Mouse (Mus musculus): ENCODE data around the gene Ttyh3. TPM values are rescaled to one million over a fixed set of nuclear protein-coding genes. Genes with fewer than 3 reads are reported as not detected.
"Not testable (repeated sequence)": the region's sequence is repeated elsewhere in the genome, so short reads cannot be mapped to it uniquely, and the experiment has no call there.

Gene Ttyh3
- polyA plus RNA-seq, 1 experiment from 2014 or later = 5.2 TPM

DNA sequence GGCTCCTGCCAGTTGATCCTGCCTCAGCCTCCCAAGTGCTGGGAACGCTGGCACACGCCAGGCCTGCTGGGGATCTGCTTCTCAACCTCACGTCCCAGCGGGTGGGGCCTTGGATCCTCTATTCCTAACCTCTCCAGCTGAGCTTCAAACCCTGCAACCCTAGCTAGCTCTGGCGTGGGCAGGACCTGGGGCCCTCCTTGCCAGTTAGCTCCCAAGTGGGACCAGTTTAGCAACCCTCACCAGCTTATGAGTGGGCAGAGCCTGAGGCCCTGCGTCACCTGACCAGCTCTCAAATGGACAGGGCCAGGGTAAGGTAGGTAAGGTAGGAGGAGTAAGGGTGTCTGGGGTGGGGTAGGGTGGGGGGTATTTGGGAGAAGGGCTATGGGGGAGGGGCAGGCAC, 31.2 kb upstream of the Ttyh3 start:
- DNase-seq (no peak), ATAC-seq (no peak)
- Histone ChIP-seq H3K27ac (ENCODE audit: low read depth) (no peak overlapping the region), H3K36me3 (replicated peaks; ENCODE audit: insufficient read depth, low read length) (peaks cover 6% of the 10 kb centered on the region), H3K27me3 (ENCODE audit: insufficient read depth, low read length) (no peaks in the 10 kb centered on the region), H3K4me2 (ENCODE audit: low read depth, low read length) (no peak overlapping the region), H3K9ac (replicated peaks) (no peak overlapping the region), H3K4me1 (ENCODE audit: insufficient read depth) (no peaks in the 10 kb centered on the region), H3K4me3 (ENCODE audit: low read depth, low read length) (no peak overlapping the region), H3K9me3 (ENCODE audit: low read length) (no peaks in the 10 kb centered on the region)
- TF ChIP-seq EP300 (IDR thresholded peaks at IDR 0.05; ENCODE audit: low read depth) (no peak), CTCF (IDR thresholded peaks at IDR 0.05; ENCODE audit: low read depth) (no peak)
- 84% methylated on average over 6 of the region's 6 CpGs for WGBS (ENCODE audit: insufficient replicate concordance)

DNA sequence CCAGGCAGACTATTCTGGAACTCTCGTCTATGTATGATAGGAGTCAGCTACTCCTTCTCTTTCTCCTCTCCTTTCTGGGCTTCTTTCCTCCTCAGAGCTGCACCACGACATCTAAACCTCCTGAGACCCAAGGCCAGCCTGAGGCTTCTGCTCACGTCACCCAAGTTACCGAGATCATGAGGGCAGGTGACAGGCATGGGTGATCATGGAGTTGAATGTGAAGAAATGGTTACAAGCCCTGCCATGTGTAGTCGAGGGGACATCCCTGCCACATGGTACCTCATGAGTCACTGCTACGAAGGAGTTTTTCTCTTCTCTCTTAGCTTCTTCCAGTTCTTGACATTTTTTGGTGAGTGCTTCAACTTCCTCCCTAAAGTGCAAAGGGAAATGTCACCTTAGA, 28.3 kb upstream of the Ttyh3 start:
- Histone ChIP-seq H3K4me3 (ENCODE audit: low read depth, low read length) (no peak overlapping the region), H3K9ac (replicated peaks) (no peak overlapping the region), H3K27me3 (ENCODE audit: insufficient read depth, low read length) (no peaks in the 10 kb centered on the region), H3K36me3 (replicated peaks; ENCODE audit: insufficient read depth, low read length) (peaks cover 11% of the 10 kb centered on the region; the same call in 1 of the 2 replicates), H3K4me2 (ENCODE audit: low read depth, low read length) (no peak overlapping the region), H3K27ac (ENCODE audit: low read depth) (no peak overlapping the region), H3K9me3 (ENCODE audit: low read length) (no peaks in the 10 kb centered on the region), H3K4me1 (ENCODE audit: insufficient read depth) (no peaks in the 10 kb centered on the region)
- TF ChIP-seq EP300 (IDR thresholded peaks at IDR 0.05; ENCODE audit: low read depth) (no peak), CTCF (IDR thresholded peaks at IDR 0.05; ENCODE audit: low read depth) (no peak)
- no peak for DNase-seq
- WGBS (ENCODE audit: insufficient replicate concordance) = 83% methylated on average over 6 of the region's 6 CpGs
- ATAC-seq = no peak

DNA sequence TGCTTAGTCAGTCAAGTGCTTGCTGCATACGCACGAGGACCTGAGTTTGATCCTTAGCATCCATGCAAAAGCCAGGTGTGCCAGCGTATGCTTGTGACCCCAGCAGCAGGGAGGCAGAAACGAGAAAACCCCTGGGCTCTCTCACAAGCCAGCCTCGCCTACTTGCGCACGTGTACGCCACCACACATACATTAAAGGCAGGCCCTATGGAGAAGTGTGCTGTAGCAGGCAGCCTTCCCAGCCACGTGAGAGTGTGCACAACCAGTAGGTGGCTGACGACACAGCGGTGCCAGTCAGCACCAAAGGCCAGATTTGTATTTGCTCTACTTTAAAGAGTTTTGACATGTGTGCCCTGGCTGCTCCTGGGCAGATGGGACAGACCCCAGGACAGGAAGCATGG, 26.8 kb upstream of the Ttyh3 start:
- no peaks in the 10 kb centered on the region for H3K27me3 ChIP-seq (ENCODE audit: insufficient read depth, low read length)
- no peaks in the 10 kb centered on the region for H3K4me1 ChIP-seq (ENCODE audit: insufficient read depth)
- no peak for TF ChIP-seq EP300 (IDR thresholded peaks at IDR 0.05; ENCODE audit: low read depth)
- no peak for TF ChIP-seq CTCF (IDR thresholded peaks at IDR 0.05; ENCODE audit: low read depth)
- no peak for DNase-seq
- no peaks in the 10 kb centered on the region for H3K9me3 ChIP-seq (ENCODE audit: low read length)
- H3K36me3 ChIP-seq (replicated peaks; ENCODE audit: insufficient read depth, low read length) = peaks cover 11% of the 10 kb centered on the region; the same call in 1 of the 2 replicates
- no peak overlapping the region for H3K4me3 ChIP-seq (ENCODE audit: low read depth, low read length)
- no peak overlapping the region for H3K9ac ChIP-seq (replicated peaks)
- 88% methylated on average over 11 of the region's 11 CpGs for WGBS (ENCODE audit: insufficient replicate concordance)
- ATAC-seq = no peak
- H3K4me2 ChIP-seq (ENCODE audit: low read depth, low read length) = no peak overlapping the region
- no peak overlapping the region for H3K27ac ChIP-seq (ENCODE audit: low read depth)

DNA sequence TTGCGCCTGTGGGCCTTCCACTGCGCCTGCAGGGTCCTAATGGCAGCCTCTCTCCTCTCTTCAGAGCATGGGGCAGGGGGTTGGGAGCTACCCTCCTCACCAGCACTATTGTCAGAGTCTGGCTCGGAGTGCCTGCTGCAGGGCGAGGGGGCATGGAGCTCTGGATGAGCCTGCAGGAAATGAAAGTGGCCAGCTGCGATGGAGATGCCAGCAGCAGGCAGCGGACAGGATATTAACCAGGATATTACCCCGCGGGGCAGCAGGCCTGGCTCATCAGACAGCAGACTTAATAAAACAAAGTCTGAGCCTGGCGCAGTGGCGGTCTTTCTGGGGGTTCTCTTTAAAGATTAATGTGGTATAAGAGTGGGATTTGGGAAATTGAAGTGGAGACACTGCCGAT, 26.2 kb upstream of the Ttyh3 start:
- DNase-seq = no peak
- peaks cover 11% of the 10 kb centered on the region; the same call in 1 of the 2 replicates for H3K36me3 ChIP-seq (replicated peaks; ENCODE audit: insufficient read depth, low read length)
- WGBS (ENCODE audit: insufficient replicate concordance) = 83% methylated on average over 11 of the region's 11 CpGs

DNA sequence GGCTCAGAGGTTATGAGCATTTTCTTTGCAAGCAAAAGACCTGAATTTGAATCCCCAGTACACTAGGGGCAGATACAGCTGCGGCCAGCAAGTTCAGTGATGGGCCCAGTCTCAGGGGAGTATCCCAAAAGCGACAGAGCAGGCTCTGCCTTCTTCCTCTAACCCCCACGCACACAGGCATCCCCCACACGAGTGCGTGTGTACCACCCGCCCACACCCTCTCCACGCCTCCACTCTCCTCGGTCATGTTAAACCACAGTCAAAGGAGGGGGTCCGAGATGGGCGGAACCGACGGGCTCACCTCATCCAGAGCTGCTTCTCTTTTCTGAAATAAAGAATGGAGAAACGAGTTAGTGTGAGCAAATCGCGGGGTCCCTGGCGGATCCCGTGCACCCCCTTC, 25.2 kb upstream of the Ttyh3 start:
- no peaks in the 10 kb centered on the region for H3K27me3 ChIP-seq (ENCODE audit: insufficient read depth, low read length)
- no peak for TF ChIP-seq EP300 (IDR thresholded peaks at IDR 0.05; ENCODE audit: low read depth)
- TF ChIP-seq CTCF (IDR thresholded peaks at IDR 0.05; ENCODE audit: low read depth) = no peak
- H3K36me3 ChIP-seq (replicated peaks; ENCODE audit: insufficient read depth, low read length) = peaks cover 14% of the 10 kb centered on the region
- H3K4me3 ChIP-seq (ENCODE audit: low read depth, low read length) = no peak overlapping the region
- no peak overlapping the region for H3K9ac ChIP-seq (replicated peaks)
- H3K9me3 ChIP-seq (ENCODE audit: low read length) = peaks cover under 1% of the 10 kb centered on the region; the same call in 1 of the 2 replicates
- H3K4me2 ChIP-seq (ENCODE audit: low read depth, low read length) = no peak overlapping the region
- no peak for DNase-seq
- 73% methylated on average over 17 of the region's 17 CpGs for WGBS (ENCODE audit: insufficient replicate concordance)
- no peaks in the 10 kb centered on the region for H3K4me1 ChIP-seq (ENCODE audit: insufficient read depth)
- no peak for ATAC-seq
- no peak overlapping the region for H3K27ac ChIP-seq (ENCODE audit: low read depth)

More for the DNA sequence above, 26.2 kb upstream of the Ttyh3 start:
- TF ChIP-seq EP300 (IDR thresholded peaks at IDR 0.05; ENCODE audit: low read depth) = no peak
- TF ChIP-seq CTCF (IDR thresholded peaks at IDR 0.05; ENCODE audit: low read depth) = no peak
- ATAC-seq = no peak
- Histone ChIP-seq H3K9me3 (ENCODE audit: low read length) (no peaks in the 10 kb centered on the region), H3K4me1 (ENCODE audit: insufficient read depth) (no peaks in the 10 kb centered on the region), H3K4me3 (ENCODE audit: low read depth, low read length) (no peak overlapping the region), H3K4me2 (ENCODE audit: low read depth, low read length) (no peak overlapping the region), H3K27me3 (ENCODE audit: insufficient read depth, low read length) (no peaks in the 10 kb centered on the region), H3K27ac (ENCODE audit: low read depth) (no peak overlapping the region), H3K9ac (replicated peaks) (no peak overlapping the region)

DNA sequence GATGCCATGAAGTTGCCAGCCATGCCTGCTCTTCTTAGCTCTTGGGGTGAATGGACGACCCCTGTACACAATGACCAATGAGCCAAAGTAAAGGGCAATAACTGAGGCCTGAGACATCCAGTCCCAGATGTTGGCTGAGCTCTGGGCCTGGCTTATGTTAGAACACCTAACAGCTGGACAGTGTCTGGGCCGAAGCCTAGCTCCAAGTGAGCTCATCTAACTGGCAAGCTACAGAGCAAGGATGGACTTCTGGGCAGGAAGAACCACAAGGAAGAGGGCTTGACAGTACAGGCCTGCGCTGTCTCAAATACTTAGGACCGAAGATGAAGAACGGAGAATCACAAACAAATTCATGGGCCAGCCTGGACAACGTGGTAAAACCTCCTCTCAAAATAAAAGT, 23.8 kb upstream of the Ttyh3 start:
- 80% methylated on average over 6 of the region's 6 CpGs for WGBS (ENCODE audit: insufficient replicate concordance)
- H3K4me2 ChIP-seq (ENCODE audit: low read depth, low read length); H3K9me3 ChIP-seq (ENCODE audit: low read length); H3K9ac ChIP-seq (replicated peaks); H3K4me1 ChIP-seq (ENCODE audit: insufficient read depth); H3K27ac ChIP-seq (ENCODE audit: low read depth); DNase-seq; H3K27me3 ChIP-seq (ENCODE audit: insufficient read depth, low read length); ATAC-seq; H3K4me3 ChIP-seq (ENCODE audit: low read depth, low read length): not testable (repeated sequence)
- peaks cover 19% of the 10 kb centered on the region for H3K36me3 ChIP-seq (replicated peaks; ENCODE audit: insufficient read depth, low read length)

DNA sequence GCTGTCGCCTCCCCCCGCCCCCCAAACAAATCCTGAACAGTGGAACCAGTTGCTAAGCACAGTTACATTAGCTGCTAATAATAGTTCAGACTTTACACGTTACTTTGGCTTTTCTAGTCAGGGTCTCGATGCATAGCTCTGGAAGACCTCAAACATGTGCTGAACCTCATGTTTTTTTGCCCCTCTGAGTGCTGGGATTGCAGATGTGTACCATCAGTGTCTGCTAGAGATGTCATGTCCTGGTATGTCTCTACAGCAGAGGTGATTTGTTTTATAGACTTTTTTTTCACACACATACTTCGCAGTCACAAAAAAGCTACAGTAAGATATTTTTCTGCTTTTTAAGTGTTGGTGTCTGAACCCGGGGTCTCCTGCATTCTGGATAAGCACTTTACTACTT, 23.3 kb upstream of the Ttyh3 start:
- Histone ChIP-seq H3K9me3 (ENCODE audit: low read length) (peaks cover 4% of the 10 kb centered on the region), H3K36me3 (replicated peaks; ENCODE audit: insufficient read depth, low read length) (peaks cover 19% of the 10 kb centered on the region), H3K9ac (replicated peaks) (no peak overlapping the region), H3K27me3 (ENCODE audit: insufficient read depth, low read length) (no peaks in the 10 kb centered on the region), H3K4me3 (ENCODE audit: low read depth, low read length) (no peak overlapping the region), H3K4me1 (ENCODE audit: insufficient read depth) (no peaks in the 10 kb centered on the region), H3K27ac (ENCODE audit: low read depth) (no peak overlapping the region), H3K4me2 (ENCODE audit: low read depth, low read length) (no peak overlapping the region)
- ATAC-seq (no peak), DNase-seq (no peak)
- TF ChIP-seq EP300 (IDR thresholded peaks at IDR 0.05; ENCODE audit: low read depth) (no peak), CTCF (IDR thresholded peaks at IDR 0.05; ENCODE audit: low read depth) (no peak)
- 84% methylated on average over 6 of the region's 6 CpGs for WGBS (ENCODE audit: insufficient replicate concordance)

All from liver, postnatal 0 days (tissue).